In the genomic region with DNA sequence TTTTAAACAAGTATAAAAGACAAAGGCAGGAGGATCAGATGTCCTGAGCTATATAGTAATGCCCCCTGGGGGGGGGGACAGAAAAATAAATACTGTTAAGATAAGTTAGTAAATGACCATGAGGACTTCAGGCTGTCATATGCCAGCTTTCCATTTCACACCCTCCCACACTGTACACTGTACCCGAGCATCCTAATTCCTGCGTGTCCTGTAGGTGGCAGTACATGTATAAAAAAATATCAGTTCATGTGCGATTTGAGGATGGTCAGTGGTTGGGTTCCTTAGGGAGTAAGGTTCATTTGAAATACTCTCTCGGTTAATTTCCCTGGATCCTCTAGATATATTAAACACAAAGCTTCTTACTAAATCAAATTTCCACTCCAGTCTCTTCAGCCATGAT, we compare ENCODE assay signal across 9 mouse cellular contexts. TPM values are rescaled to one million over a fixed set of nuclear protein-coding genes. Genes with fewer than 3 reads are reported as not detected.
DNase-seq lines count a peak whose midpoint lies in the region; ATAC-seq and TF ChIP-seq lines count a peak whose summit lies in the region.
"Had no signal": no experiment of that assay in that cellular context is flagged by ENCODE, and none has a peak within 500 bp of the region (broad histone marks: within the 10 kb centered on the region; RNA-seq: fewer than 3 reads in every experiment).

No protein-coding gene starts in this region.

- H3K27ac ChIP-seq in ES-E14 (ENCODE audit: insufficient read depth, low read depth, low read length, poor library complexity, severe bottlenecking) = no peak overlapping the region
- no peak overlapping the region for H3K27ac ChIP-seq in cerebellum, adult 2 months (ENCODE audit: insufficient read depth, low read length)
- H3K27ac ChIP-seq in kidney, embryonic 14.5 days (ENCODE audit: low read depth, low read length) = no peak overlapping the region
- no peak overlapping the region for H3K27ac ChIP-seq in lung, embryonic 14.5 days (ENCODE audit: low read depth)
- H3K27ac ChIP-seq: heart, embryonic 13.5 days had no signal

- in situ Hi-C loops in ES-E14 (cut with MboI; ENCODE audit: low sequenced_read_pairs in 2 of 2, unreplicated experiment in 2 of 2) = no loop called here

- ATAC-seq in frontal cortex, adult (ENCODE audit: low TSS enrichment) = peak; percentile 85
- ATAC-seq in kidney, embryonic 14.5 days (ENCODE audit: low FRiP score, low TSS enrichment) = peak; percentile 72
- peak; percentile 83 for ATAC-seq in lung, embryonic 14.5 days (ENCODE audit: insufficient read depth)

- no peaks in the 10 kb centered on the region for H3K27me3 ChIP-seq in cerebellum, adult 2 months (ENCODE audit: control insufficient read depth, insufficient read depth, low read length)
- no peaks in the 10 kb centered on the region for H3K27me3 ChIP-seq in kidney, embryonic 14.5 days (ENCODE audit: control insufficient read depth, insufficient read depth, low read length)
- H3K27me3 ChIP-seq in lung, embryonic 14.5 days (ENCODE audit: insufficient read depth, low read length) = no peaks in the 10 kb centered on the region
- H3K27me3 ChIP-seq in splenic B cell, adult 2 months (ENCODE audit: control insufficient read depth, insufficient read depth, low read length, poor library complexity, severe bottlenecking) = no peaks in the 10 kb centered on the region
- H3K27me3 ChIP-seq: heart, embryonic 13.5 days had no signal

- peak; percentile 65; the same call in 1 of the 2 replicates for TF ChIP-seq CTCF in cerebellum, adult 2 months (IDR thresholded peaks at IDR 0.05; ENCODE audit: borderline replicate concordance, insufficient read depth, low read depth, low read length)
- TF ChIP-seq CTCF in lung, embryonic 14.5 days (IDR thresholded peaks at IDR 0.05; ENCODE audit: low read depth) = peak; percentile 60

- no peak overlapping the region for H3K9ac ChIP-seq in ES-E14 (ENCODE audit: insufficient read depth, low read depth, low read length, poor library complexity, severe bottlenecking)
- no peak overlapping the region for H3K9ac ChIP-seq in kidney, embryonic 14.5 days (ENCODE audit: low read depth, low read length)
- no peak overlapping the region for H3K9ac ChIP-seq in lung, embryonic 14.5 days
- H3K9ac ChIP-seq: heart, embryonic 13.5 days had no signal

- DNase-seq in CD4-positive helper T cell, adult 2 months (ENCODE audit: low read depth, low spot score) = peak; percentile 65
- DNase-seq in ES-E14 (ENCODE audit: low read depth, low spot score) = peak; percentile 39
- DNase-seq in cerebellum, adult 2 months = peak; percentile 39 to 45
- peak; percentile 78 for DNase-seq in lung, embryonic 14.5 days
- peak; percentile 70 for DNase-seq in splenic B cell, adult 2 months (ENCODE audit: low read depth, low spot score)
- no peak for DNase-seq in urinary bladder, postnatal 10 days (ENCODE audit: low spot score)

- no peak overlapping the region for H3K4me2 ChIP-seq in kidney, embryonic 14.5 days (replicated peaks; ENCODE audit: low read depth, low read length)
- no peak overlapping the region for H3K4me2 ChIP-seq in lung, embryonic 14.5 days
- H3K4me2 ChIP-seq: heart, embryonic 13.5 days had no signal

- no peaks in the 10 kb centered on the region for H3K4me1 ChIP-seq in ES-E14 (ENCODE audit: control insufficient read depth in 2 of 2, insufficient read depth in 2 of 2, low read length in 2 of 2, poor library complexity in 1 of 2)
- no peaks in the 10 kb centered on the region for H3K4me1 ChIP-seq in cerebellum, adult 2 months (ENCODE audit: control insufficient read depth, insufficient read depth, low read length)
- no peaks in the 10 kb centered on the region for H3K4me1 ChIP-seq in kidney, embryonic 14.5 days (ENCODE audit: control insufficient read depth, insufficient read depth, low read length)
- H3K4me1 ChIP-seq in lung, embryonic 14.5 days (ENCODE audit: insufficient read depth) = no peaks in the 10 kb centered on the region
- H3K4me1 ChIP-seq: heart, embryonic 13.5 days had no signal

- TF ChIP-seq POLR2A in cerebellum, adult 2 months (IDR thresholded peaks at IDR 0.05; ENCODE audit: borderline replicate concordance, insufficient read depth, low read length) = no peak

- WGBS in cerebellum, adult 2 months = 19% methylated on average over 4 of the region's 4 CpGs
- 69% methylated on average over 4 of the region's 4 CpGs for WGBS in kidney, embryonic 14.5 days
- WGBS in lung, embryonic 14.5 days = 49% methylated on average over 4 of the region's 4 CpGs

- H3K36me3 ChIP-seq in ES-E14 (ENCODE audit: control insufficient read depth, insufficient read depth, low read length, poor library complexity, severe bottlenecking) = no peaks in the 10 kb centered on the region
- no peaks in the 10 kb centered on the region for H3K36me3 ChIP-seq in kidney, embryonic 14.5 days (ENCODE audit: control insufficient read depth, insufficient read depth, low read length)
- H3K36me3 ChIP-seq in lung, embryonic 14.5 days (ENCODE audit: insufficient read depth) = no peaks in the 10 kb centered on the region
- H3K36me3 ChIP-seq in splenic B cell, adult 2 months (ENCODE audit: control insufficient read depth, insufficient read depth, low read length, poor library complexity, severe bottlenecking) = no peaks in the 10 kb centered on the region
- H3K36me3 ChIP-seq: heart, embryonic 13.5 days had no signal

- no peaks in the 10 kb centered on the region for H3K9me3 ChIP-seq in ES-E14 (ENCODE audit: control insufficient read depth, insufficient read depth, low read depth, low read length)
- no peaks in the 10 kb centered on the region for H3K9me3 ChIP-seq in kidney, embryonic 14.5 days (ENCODE audit: control insufficient read depth, low read length)
- H3K9me3 ChIP-seq in lung, embryonic 14.5 days (ENCODE audit: low read depth, low read length) = no peaks in the 10 kb centered on the region
- H3K9me3 ChIP-seq: heart, embryonic 13.5 days had no signal

- H3K4me3 ChIP-seq in ES-E14 (ENCODE audit: insufficient read depth in 1 of 2, low read depth in 1 of 2, low read length in 2 of 2, poor library complexity in 1 of 2, severe bottlenecking in 1 of 2) = no peak overlapping the region
- H3K4me3 ChIP-seq in cerebellum, adult 2 months (replicated peaks; ENCODE audit: insufficient read depth, low read depth, low read length) = no peak overlapping the region
- H3K4me3 ChIP-seq in kidney, embryonic 14.5 days (ENCODE audit: low read length) = no peak overlapping the region
- no peak overlapping the region for H3K4me3 ChIP-seq in lung, embryonic 14.5 days (ENCODE audit: low read depth, low read length)
- H3K4me3 ChIP-seq: heart, embryonic 13.5 days had no signal

TF ChIP-seq in ES-E14, 5 proteins besides CTCF, POLR2A, EP300 and RAD21:
- TF ChIP-seq ZNF384 (IDR thresholded peaks at IDR 0.05; ENCODE audit: low read depth, low read length) (0 out of 2 replicates have a peak, but pooled peaks have one; percentile 14), MAFK (IDR thresholded peaks at IDR 0.05; ENCODE audit: insufficient read depth, low read depth, low read length) (no peak), ZC3H11A (IDR thresholded peaks at IDR 0.05; ENCODE audit: borderline replicate concordance, low read depth, low read length) (peak; percentile 62)

RNA-seq across cellular contexts. Expression of a gene that starts 29.1 kb away (rescaled TPM):
- total RNA-seq in ES-E14 (2012; rRNA removed) = 148 and 215 TPM in 2 replicates
- 147 TPM in 2 replicates for polyA plus RNA-seq in cerebellum, adult 2 months (2012; rRNA removed)
- polyA plus RNA-seq in kidney, embryonic 14.5 days (2014; fragmentation: Nextera tagmentation; extraction: Ambion mirVana) = 473 and 512 TPM in 2 replicates
- polyA plus RNA-seq in lung, embryonic 14.5 days (2014; fragmentation: Nextera tagmentation; extraction: Ambion mirVana) = 423 and 432 TPM in 2 replicates

RNA-seq across cellular contexts. Expression of a gene that starts 52.1 kb away (rescaled TPM):
- total RNA-seq in ES-E14 (2012; rRNA removed) = 11.7 and 12.0 TPM in 2 replicates
- 12.9 and 13.2 TPM in 2 replicates for polyA plus RNA-seq in cerebellum, adult 2 months (2012; rRNA removed)
- polyA plus RNA-seq in kidney, embryonic 14.5 days (2014; fragmentation: Nextera tagmentation; extraction: Ambion mirVana) = 20.3 and 21.0 TPM in 2 replicates
- 14.3 and 14.8 TPM in 2 replicates for polyA plus RNA-seq in lung, embryonic 14.5 days (2014; fragmentation: Nextera tagmentation; extraction: Ambion mirVana)

RNA-seq across cellular contexts. Expression of a gene that starts 55.5 kb away (rescaled TPM):
- total RNA-seq in ES-E14 (2012; rRNA removed) = 32.5 and 39.0 TPM in 2 replicates
- 5.7 and 6.5 TPM in 2 replicates for polyA plus RNA-seq in cerebellum, adult 2 months (2012; rRNA removed)
- 14.0 and 17.9 TPM in 2 replicates for polyA plus RNA-seq in kidney, embryonic 14.5 days (2014; fragmentation: Nextera tagmentation; extraction: Ambion mirVana)
- 15.4 and 17.1 TPM in 2 replicates for polyA plus RNA-seq in lung, embryonic 14.5 days (2014; fragmentation: Nextera tagmentation; extraction: Ambion mirVana)
